Mouse (Mus musculus) urinary bladder, postnatal 4 days (tissue): ENCODE data around the gene Kmt2d.

Experiments
- DNase-seq, 2 experiments: peaks; one replicate each; pipeline ENCODE4 v3.0.0; 2021 to 2022; ENCODE audit warnings: low spot score in 2 of 2

The Kmt2d gene

DNA sequence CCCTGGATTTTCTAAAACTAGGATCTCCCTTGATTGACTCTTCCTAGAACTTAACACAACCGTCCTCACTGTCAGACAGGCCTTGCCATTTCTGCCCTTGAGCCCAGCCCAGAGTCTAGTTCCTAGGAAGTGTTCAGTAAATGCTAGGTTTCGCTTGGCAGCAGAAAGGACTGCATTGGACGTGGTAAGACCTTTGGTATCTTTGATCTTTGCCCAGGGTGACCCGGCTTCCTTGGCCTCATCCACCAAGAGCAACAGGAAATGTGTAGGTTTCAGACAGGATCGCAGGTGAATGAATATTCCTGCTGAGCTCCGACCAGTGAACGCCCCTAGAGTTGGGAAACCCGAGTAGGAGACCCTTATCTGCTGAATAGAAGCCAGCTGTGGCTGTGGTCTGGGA lies 68.1 kb downstream of the Kmt2d start:
- no peak for DNase-seq

- peak; percentile 70 to 88 for DNase-seq
Observed at GRCm38 (mm10) chr15:98799396-98799795, 71.6 kb downstream of the Kmt2d start.

- no peak for DNase-seq
Observed at GRCm38 (mm10) chr15:98798903-98799302, 72.1 kb downstream of the Kmt2d start.

DNA sequence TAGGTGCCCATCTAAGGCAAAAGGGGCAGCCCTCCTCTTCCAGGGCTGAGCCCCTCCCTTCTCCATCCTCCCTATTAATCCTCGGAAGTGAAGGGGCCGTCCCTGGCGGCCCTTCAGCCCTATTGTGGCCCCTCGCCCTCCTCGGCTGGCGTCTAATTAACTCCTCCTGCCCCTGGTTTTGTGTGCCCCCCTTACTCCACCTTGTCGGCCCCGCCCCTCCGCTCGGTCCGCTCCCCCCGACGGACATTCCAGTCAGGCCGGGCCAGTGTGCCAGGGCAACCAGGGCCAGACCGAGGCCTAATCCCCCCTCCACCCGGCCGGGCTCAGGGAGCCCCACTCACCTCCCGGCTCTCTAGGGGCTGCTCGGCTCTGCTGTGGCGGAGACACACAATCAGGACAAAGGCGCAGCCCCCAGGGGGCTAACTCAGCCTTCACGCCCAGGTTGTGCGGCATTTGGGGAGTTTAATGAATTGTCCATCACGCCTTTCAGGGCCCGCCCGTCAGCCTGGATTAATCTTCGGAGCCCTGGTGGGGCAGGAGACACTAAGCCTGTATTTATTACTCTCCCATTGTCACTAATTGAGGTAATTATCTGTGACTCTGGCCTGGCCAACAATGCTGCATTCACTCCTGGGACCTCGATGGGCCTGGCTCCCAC lies 73.0 kb downstream of the Kmt2d start:
- DNase-seq = no peak

GRCm38 (mm10) chr15:98796803-98797595 lies 74.0 kb downstream of the Kmt2d start:
- no peak for DNase-seq

DNA sequence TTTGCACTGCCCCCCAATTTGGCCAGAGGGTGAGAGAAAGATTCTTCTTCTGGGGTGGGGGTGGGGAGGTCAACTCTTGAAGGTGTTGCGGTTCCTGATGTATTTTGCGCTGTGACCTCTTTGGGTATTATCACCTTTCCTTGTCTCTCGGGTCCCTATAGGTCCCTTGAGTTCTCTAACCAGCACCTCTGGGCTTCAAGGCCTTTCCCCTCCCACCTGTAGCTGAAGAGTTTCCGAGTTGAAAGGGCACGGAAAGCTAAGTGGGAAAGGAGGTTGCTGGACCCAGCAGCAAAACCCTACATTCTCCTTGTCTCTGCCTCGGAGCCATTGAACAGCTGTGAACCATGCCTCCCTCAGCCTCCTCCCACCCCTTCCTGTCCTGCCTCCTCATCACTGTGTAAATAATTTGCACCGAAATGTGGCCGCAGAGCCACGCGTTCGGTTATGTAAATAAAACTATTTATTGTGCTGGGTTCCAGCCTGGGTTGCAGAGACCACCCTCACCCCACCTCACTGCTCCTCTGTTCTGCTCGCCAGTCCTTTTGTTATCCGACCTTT lies 77.8 kb downstream of the Kmt2d start:
- DNase-seq = no peak

DNA sequence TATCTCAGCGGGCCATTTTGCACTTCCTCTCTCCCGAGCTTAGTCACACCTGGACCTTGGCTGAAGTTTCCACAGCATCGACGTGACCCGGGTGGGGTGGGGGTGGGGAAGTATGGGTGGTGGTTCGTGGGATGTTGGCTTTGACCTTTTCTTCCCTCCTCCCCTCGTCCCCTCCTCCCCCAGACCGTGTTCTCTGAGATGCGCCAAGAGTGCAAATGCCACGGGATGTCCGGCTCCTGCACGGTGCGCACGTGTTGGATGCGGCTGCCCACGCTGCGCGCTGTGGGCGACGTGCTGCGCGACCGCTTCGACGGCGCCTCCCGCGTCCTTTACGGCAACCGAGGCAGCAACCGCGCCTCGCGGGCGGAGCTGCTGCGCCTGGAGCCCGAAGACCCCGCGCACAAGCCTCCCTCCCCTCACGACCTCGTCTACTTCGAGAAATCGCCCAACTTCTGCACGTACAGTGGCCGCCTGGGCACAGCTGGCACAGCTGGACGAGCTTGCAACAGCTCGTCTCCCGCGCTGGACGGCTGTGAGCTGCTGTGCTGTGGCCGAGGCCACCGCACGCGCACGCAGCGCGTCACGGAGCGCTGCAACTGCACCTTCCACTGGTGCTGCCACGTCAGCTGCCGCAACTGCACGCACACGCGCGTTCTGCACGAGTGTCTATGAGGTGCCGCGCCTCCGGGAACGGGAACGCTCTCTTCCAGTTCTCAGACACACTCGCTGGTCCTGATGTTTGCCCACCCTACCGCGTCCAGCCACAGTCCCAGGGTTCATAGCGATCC lies 78.6 kb downstream of the Kmt2d start:
- DNase-seq = no peak

- DNase-seq = no peak
Observed at GRCm38 (mm10) chr15:98791771-98792170, 79.2 kb downstream of the Kmt2d start.

DNA sequence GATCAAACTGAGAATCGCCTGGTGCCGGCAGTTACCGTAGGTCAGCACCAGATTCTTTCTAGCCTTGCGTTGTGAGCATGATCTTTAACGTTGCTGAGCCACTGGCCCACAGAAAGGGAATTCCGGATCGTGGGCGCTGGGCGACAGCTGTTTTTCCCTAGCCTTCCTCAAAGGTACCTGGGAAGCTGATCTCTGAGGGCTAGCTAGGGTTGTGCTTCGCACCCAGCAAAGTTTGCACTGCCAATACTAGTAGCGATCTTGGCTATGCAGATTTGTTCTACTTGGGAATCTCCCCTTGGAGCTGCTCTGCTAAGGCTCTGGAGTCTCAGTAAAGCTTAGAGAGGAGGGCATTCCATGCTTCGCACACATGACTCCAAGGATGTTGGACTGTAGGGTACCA lies 79.8 kb downstream of the Kmt2d start:
- DNase-seq = no peak

DNA sequence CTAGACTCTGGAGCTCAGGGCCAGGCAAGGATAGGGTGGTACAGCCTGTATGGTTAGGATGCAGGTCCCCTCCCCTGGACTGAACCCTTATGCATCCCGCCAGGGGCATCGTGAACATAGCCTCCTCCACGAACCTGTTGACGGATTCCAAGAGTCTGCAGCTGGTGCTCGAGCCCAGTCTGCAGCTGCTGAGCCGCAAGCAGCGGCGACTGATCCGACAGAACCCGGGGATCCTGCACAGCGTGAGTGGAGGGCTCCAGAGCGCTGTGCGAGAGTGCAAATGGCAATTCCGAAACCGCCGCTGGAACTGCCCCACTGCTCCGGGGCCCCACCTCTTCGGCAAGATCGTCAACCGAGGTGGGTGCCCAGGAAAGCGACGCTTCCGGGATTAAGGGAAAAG lies 80.2 kb downstream of the Kmt2d start:
- DNase-seq = no peak

GRCm38 (mm10) chr15:98789661-98790535 lies 81.1 kb downstream of the Kmt2d start, which contains the start of gene Wnt1:
Gene Wnt1 (plus strand): TSS chr15:98789857.
- DNase-seq = peak in 1 of 2 experiments; percentile 37

GRCm38 (mm10) chr15:98788972-98789660 lies 81.9 kb downstream of the Kmt2d start:
- DNase-seq = no peak

- no peak for DNase-seq
Observed at GRCm38 (mm10) chr15:98787930-98788329, 83.1 kb downstream of the Kmt2d start.

GRCm38 (mm10) chr15:98785744-98786143 lies 85.3 kb downstream of the Kmt2d start:
- DNase-seq = no peak
